Mouse (Mus musculus): Measurements from ENCODE around the gene Ttc39b. TPM values are rescaled to one million over a fixed set of nuclear protein-coding genes. Genes with fewer than 3 reads are reported as not detected.

Ttc39b gene
- polyA plus RNA-seq, 1 experiment from 2014 or later = 2.7 TPM

DNA sequence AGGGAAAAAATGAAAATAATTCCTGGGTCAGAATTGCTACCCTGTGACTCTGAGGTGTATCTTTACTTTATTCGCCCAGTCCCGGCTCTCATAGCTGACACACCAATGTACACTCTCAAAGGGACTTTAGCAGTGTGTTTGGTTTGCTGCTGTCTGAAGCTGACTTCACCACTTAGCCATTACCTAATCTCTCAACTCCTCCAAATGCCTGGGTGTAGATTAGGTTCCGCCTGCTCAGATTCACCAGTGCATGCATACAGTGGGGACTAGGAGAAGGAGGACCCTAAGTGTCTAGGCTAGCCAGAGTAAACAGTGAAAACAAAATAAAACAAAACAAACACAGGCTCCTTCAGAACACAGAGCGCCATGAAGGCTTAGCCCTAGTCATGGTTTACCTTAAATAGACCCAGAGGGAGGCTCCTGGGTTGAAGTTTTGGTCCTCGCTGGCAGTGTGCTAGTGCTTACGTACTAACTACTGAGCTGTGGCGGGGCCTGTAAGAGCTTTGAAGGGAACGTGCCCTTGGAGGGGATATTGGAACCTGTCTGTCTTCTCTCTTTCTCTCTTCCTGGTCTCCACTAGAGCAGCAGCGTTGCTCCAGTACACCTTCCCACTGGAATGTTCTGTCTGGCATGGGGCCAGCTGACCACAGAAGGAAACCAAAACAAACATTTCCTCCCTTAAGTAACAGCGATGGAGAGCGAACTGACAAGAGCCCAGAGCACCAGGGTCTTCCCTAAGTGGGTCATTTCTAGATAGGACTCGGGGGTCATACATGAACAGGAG lies 16.2 kb downstream of the Ttc39b start:
- Histone ChIP-seq H3K9ac (ENCODE audit: low read depth, low read length) (no peak overlapping the region), H3K4me3 (ENCODE audit: low read depth, low read length) (no peak overlapping the region), H3K4me1 (replicated peaks; ENCODE audit: control insufficient read depth, insufficient read depth, low read length) (no peaks in the 10 kb centered on the region; the same call in 1 of the 2 replicates), H3K4me2 (replicated peaks; ENCODE audit: low read depth) (no peak overlapping the region), H3K27me3 (replicated peaks; ENCODE audit: control insufficient read depth, insufficient read depth, low read length) (no peaks in the 10 kb centered on the region), H3K9me3 (ENCODE audit: control insufficient read depth) (no peaks in the 10 kb centered on the region), H3K27ac (ENCODE audit: low read depth, low read length) (no peak overlapping the region), H3K36me3 (ENCODE audit: control insufficient read depth, insufficient read depth) (no peaks in the 10 kb centered on the region)
- 53% methylated on average over 12 of the region's 12 CpGs for WGBS
- TF ChIP-seq CTCF (IDR thresholded peaks at IDR 0.05; ENCODE audit: low read depth) = no peak
- no peak for ATAC-seq

DNA sequence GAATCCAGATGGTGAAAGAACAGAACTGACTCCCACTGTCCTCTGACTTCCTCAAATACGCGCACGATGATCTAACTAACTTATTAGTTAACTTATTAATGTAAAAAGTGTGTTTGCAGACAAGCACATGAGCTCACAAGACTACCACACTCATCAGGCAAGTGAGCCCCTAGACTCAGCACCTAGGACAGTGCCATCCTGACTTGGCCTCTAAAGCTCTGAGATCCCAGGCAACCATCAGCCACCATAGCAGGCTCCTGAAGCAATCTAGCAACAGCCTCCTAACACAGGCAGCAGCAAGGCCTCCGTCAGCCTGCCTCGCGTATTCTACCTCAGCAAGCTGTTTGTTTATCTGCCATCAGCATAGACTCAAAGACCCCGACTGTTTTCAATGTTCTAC lies 17.2 kb downstream of the Ttc39b start:
- ATAC-seq = no peak
- no peak for TF ChIP-seq CTCF (IDR thresholded peaks at IDR 0.05; ENCODE audit: low read depth)
- Histone ChIP-seq H3K27ac (ENCODE audit: low read depth, low read length) (no peak overlapping the region), H3K4me1 (replicated peaks; ENCODE audit: control insufficient read depth, insufficient read depth, low read length) (no peaks in the 10 kb centered on the region; the same call in 1 of the 2 replicates), H3K36me3 (ENCODE audit: control insufficient read depth, insufficient read depth) (no peaks in the 10 kb centered on the region), H3K4me2 (replicated peaks; ENCODE audit: low read depth) (no peak overlapping the region), H3K4me3 (ENCODE audit: low read depth, low read length) (no peak overlapping the region), H3K9me3 (ENCODE audit: control insufficient read depth) (no peaks in the 10 kb centered on the region), H3K9ac (ENCODE audit: low read depth, low read length) (no peak overlapping the region), H3K27me3 (replicated peaks; ENCODE audit: control insufficient read depth, insufficient read depth, low read length) (no peaks in the 10 kb centered on the region)
- 81% methylated on average over 7 of the region's 7 CpGs for WGBS

- H3K4me2 ChIP-seq (replicated peaks; ENCODE audit: low read depth) = no peak overlapping the region
- no peaks in the 10 kb centered on the region for H3K36me3 ChIP-seq (ENCODE audit: control insufficient read depth, insufficient read depth)
- no peaks in the 10 kb centered on the region for H3K27me3 ChIP-seq (replicated peaks; ENCODE audit: control insufficient read depth, insufficient read depth, low read length)
- no peak overlapping the region for H3K4me3 ChIP-seq (ENCODE audit: low read depth, low read length)
- H3K9me3 ChIP-seq (ENCODE audit: control insufficient read depth) = no peaks in the 10 kb centered on the region
- H3K27ac ChIP-seq (ENCODE audit: low read depth, low read length) = no peak overlapping the region
- no peak for ATAC-seq
- no peak overlapping the region for H3K9ac ChIP-seq (ENCODE audit: low read depth, low read length)
- no peaks in the 10 kb centered on the region; the same call in 1 of the 2 replicates for H3K4me1 ChIP-seq (replicated peaks; ENCODE audit: control insufficient read depth, insufficient read depth, low read length)
- TF ChIP-seq CTCF (IDR thresholded peaks at IDR 0.05; ENCODE audit: low read depth) = no peak
- 89% methylated on average over 2 of the region's 2 CpGs for WGBS
Measured at GRCm38 (mm10) chr4:83305099-83305498, 19.0 kb downstream of the Ttc39b start.

GRCm38 (mm10) chr4:83302887-83303827 lies 20.9 kb downstream of the Ttc39b start:
- Histone ChIP-seq H3K9me3 (ENCODE audit: control insufficient read depth) (no peaks in the 10 kb centered on the region), H3K4me2 (replicated peaks; ENCODE audit: low read depth) (peak overlapping the region; percentile 50), H3K4me1 (replicated peaks; ENCODE audit: control insufficient read depth, insufficient read depth, low read length) (no peaks in the 10 kb centered on the region), H3K27ac (ENCODE audit: low read depth, low read length) (no peak overlapping the region), H3K9ac (ENCODE audit: low read depth, low read length) (no peak overlapping the region), H3K4me3 (ENCODE audit: low read depth, low read length) (0 out of 2 replicates have a peak overlapping the region, but pooled peaks have one; percentile 7), H3K36me3 (ENCODE audit: control insufficient read depth, insufficient read depth) (no peaks in the 10 kb centered on the region), H3K27me3 (replicated peaks; ENCODE audit: control insufficient read depth, insufficient read depth, low read length) (no peaks in the 10 kb centered on the region)
- TF ChIP-seq CTCF (IDR thresholded peaks at IDR 0.05; ENCODE audit: low read depth) = peak; percentile 83
- 35% methylated on average over 13 of the region's 13 CpGs for WGBS
- peak; percentile 41; the same call in 1 of the 2 replicates for ATAC-seq

- no peak for TF ChIP-seq CTCF (IDR thresholded peaks at IDR 0.05; ENCODE audit: low read depth)
- H3K27me3 ChIP-seq (replicated peaks; ENCODE audit: control insufficient read depth, insufficient read depth, low read length) = no peaks in the 10 kb centered on the region
- WGBS = 93% methylated on average over 16 of the region's 16 CpGs
- H3K27ac ChIP-seq (ENCODE audit: low read depth, low read length) = no peak overlapping the region
- no peak overlapping the region for H3K9ac ChIP-seq (ENCODE audit: low read depth, low read length)
- no peaks in the 10 kb centered on the region for H3K36me3 ChIP-seq (ENCODE audit: control insufficient read depth, insufficient read depth)
- no peaks in the 10 kb centered on the region for H3K9me3 ChIP-seq (ENCODE audit: control insufficient read depth)
- ATAC-seq = no peak
- H3K4me3 ChIP-seq (ENCODE audit: low read depth, low read length) = no peak overlapping the region
- no peak overlapping the region for H3K4me2 ChIP-seq (replicated peaks; ENCODE audit: low read depth)
- no peaks in the 10 kb centered on the region for H3K4me1 ChIP-seq (replicated peaks; ENCODE audit: control insufficient read depth, insufficient read depth, low read length)
Measured at GRCm38 (mm10) chr4:83302123-83302737, 21.8 kb downstream of the Ttc39b start.

GRCm38 (mm10) chr4:83301713-83302112 lies 22.3 kb downstream of the Ttc39b start:
- H3K27me3 ChIP-seq (replicated peaks; ENCODE audit: control insufficient read depth, insufficient read depth, low read length) = no peaks in the 10 kb centered on the region
- WGBS = 91% methylated on average over 1 of the region's 1 CpGs

More at GRCm38 (mm10) chr4:83301713-83302112, 22.3 kb downstream of the Ttc39b start:
- Histone ChIP-seq H3K36me3 (ENCODE audit: control insufficient read depth, insufficient read depth) (no peaks in the 10 kb centered on the region), H3K9me3 (ENCODE audit: control insufficient read depth) (no peaks in the 10 kb centered on the region), H3K9ac (ENCODE audit: low read depth, low read length) (no peak overlapping the region), H3K27ac (ENCODE audit: low read depth, low read length) (no peak overlapping the region), H3K4me2 (replicated peaks; ENCODE audit: low read depth) (no peak overlapping the region), H3K4me1 (replicated peaks; ENCODE audit: control insufficient read depth, insufficient read depth, low read length) (no peaks in the 10 kb centered on the region), H3K4me3 (ENCODE audit: low read depth, low read length) (no peak overlapping the region)
- no peak for TF ChIP-seq CTCF (IDR thresholded peaks at IDR 0.05; ENCODE audit: low read depth)
- no peak for ATAC-seq
